Mouse (Mus musculus): ENCODE data around the gene Fnbp1l.

DNA sequence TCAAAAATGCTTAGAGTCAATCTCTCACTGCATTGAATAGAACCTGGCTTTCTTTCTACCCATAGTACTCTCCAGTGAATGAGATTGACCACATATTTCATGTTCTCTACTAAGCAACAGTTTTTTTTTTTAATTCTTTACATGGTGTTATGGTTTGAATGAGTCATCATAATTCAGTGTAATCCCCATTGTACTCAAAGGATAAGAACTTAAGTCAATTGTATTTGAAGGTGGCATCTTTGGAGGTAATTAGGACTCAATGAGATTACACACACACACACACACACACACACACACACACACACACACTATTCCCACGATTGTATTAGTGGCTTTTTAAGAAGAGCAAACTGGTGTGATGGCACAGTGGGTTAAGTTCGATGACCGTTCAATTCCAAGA lies 9.4 kb upstream of the Fnbp1l start:
- TF ChIP-seq GATA1 (IDR thresholded peaks at IDR 0.05; ENCODE audit: low read length) (no peak), TAL1 (IDR thresholded peaks at IDR 0.05; ENCODE audit: low read length) (no peak)
